Mouse (Mus musculus) olfactory bulb, adult 2 months (tissue): ENCODE measurements around the gene Carmil3.

Source experiments
- CTCF ChIP-seq: fragments of 200-500 bp; IDR thresholded peaks from 2 replicates; pipeline ENCODE4 v1.5.1; 2012; ENCODE audit warnings: low read depth, mild to moderate bottlenecking, low read length, moderate library complexity; ENCODE audit not compliant: insufficient read depth
- POLR2A ChIP-seq: fragments of 200-500 bp; IDR thresholded peaks from 2 replicates; pipeline ENCODE4 v1.6.1; 2012; ENCODE audit warnings: mild to moderate bottlenecking, low read depth, low read length, moderate library complexity; ENCODE audit not compliant: insufficient read depth

DNA sequence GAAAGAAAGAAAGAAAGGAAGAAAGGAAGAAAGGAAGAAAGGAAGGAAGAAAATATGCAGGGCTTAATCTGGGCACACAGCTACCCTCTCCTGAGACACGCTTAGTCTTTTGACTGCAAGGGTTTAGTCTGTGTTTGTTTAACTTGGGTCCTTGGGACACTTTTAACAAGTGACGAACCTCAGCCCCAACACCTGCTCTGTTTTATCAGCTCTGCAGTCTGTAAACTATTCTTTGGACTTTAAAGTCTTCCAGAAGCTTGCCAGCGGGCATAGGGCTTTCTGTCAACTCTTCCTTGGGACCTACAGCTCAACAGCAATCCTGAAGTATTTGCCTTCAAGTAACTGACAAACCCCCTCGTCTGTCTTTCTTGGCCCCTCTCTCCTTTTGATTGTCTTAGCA, 28.7 kb upstream of the Carmil3 start:
- TF ChIP-seq CTCF (no peak), POLR2A (no peak)
